12 mouse cellular contexts compared by ENCODE assay signal in genomic region chr4:154603663-154604441, GRCm38 (mm10). TPM values are rescaled to one million over a fixed set of nuclear protein-coding genes. Genes with fewer than 3 reads are reported as not detected.
DNase-seq lines count a peak whose midpoint lies in the region; ATAC-seq and TF ChIP-seq lines count a peak whose summit lies in the region.
"Had no signal": no experiment of that assay in that cellular context is flagged by ENCODE, and none has a peak within 500 bp of the region (broad histone marks: within the 10 kb centered on the region; RNA-seq: fewer than 3 reads in every experiment).

No protein-coding gene starts in this region.

- H3K36me3 ChIP-seq in heart, embryonic 14.5 days (ENCODE audit: control insufficient read depth, insufficient read depth, low read length): no peaks in the 10 kb centered on the region
- H3K36me3 ChIP-seq in heart, embryonic 12.5 days: peaks cover 5% of the 10 kb centered on the region; the same call in 1 of the 2 replicates
- no peaks in the 10 kb centered on the region for H3K36me3 ChIP-seq in forebrain, embryonic 14.5 days (ENCODE audit: control insufficient read depth, insufficient read depth, low read length)
- H3K36me3 ChIP-seq in liver, embryonic 14.5 days (replicated peaks; ENCODE audit: control insufficient read depth, insufficient read depth, low read depth): no peaks in the 10 kb centered on the region
- H3K36me3 ChIP-seq in neural tube, embryonic 13.5 days: no peaks in the 10 kb centered on the region
- H3K36me3 ChIP-seq: embryonic facial prominence, embryonic 15.5 days had no signal

- ATAC-seq in heart, embryonic 14.5 days (ENCODE audit: insufficient number of reproducible peaks, insufficient read depth, low FRiP score, low read depth): peak; percentile 60
- ATAC-seq in heart, embryonic 12.5 days (ENCODE audit: insufficient number of reproducible peaks, low FRiP score): no peak
- peak; percentile 50 for ATAC-seq in forebrain, embryonic 14.5 days
- peak; percentile 90 for ATAC-seq in liver, embryonic 14.5 days (ENCODE audit: insufficient read depth)
- peak; percentile 38 for ATAC-seq in neural tube, embryonic 13.5 days (ENCODE audit: low read depth)

- H3K4me2 ChIP-seq in heart, embryonic 14.5 days (ENCODE audit: low read length): no peak overlapping the region
- H3K4me2 ChIP-seq in heart, embryonic 12.5 days: no peak overlapping the region
- H3K4me2 ChIP-seq in forebrain, embryonic 14.5 days (ENCODE audit: low read length): 0 out of 2 replicates have a peak overlapping the region, but pooled peaks have one; percentile 6
- peak overlapping the region; percentile 19 for H3K4me2 ChIP-seq in liver, embryonic 14.5 days (ENCODE audit: low read depth)
- H3K4me2 ChIP-seq in neural tube, embryonic 13.5 days: no peak overlapping the region
- H3K4me2 ChIP-seq: embryonic facial prominence, embryonic 15.5 days had no signal

- TF ChIP-seq EP300 in liver, embryonic 14.5 days (IDR thresholded peaks at IDR 0.05; ENCODE audit: low read depth): peak; percentile 50; the same call in 1 of the 2 replicates

- no peak overlapping the region for H3K9ac ChIP-seq in heart, embryonic 14.5 days (ENCODE audit: low read length)
- no peak overlapping the region; the same call in 1 of the 2 replicates for H3K9ac ChIP-seq in heart, embryonic 12.5 days
- H3K9ac ChIP-seq in forebrain, embryonic 14.5 days (ENCODE audit: low read length): no peak overlapping the region
- no peak overlapping the region for H3K9ac ChIP-seq in liver, embryonic 14.5 days (replicated peaks)
- no peak overlapping the region for H3K9ac ChIP-seq in neural tube, embryonic 13.5 days
- H3K9ac ChIP-seq: embryonic facial prominence, embryonic 15.5 days had no signal

- peak; percentile 76 for DNase-seq in forebrain, embryonic 14.5 days (ENCODE audit: low spot score)
- peak; percentile 26 to 41 (median 32) for DNase-seq in liver, embryonic 14.5 days (ENCODE audit: low read depth in 3 of 3, low spot score in 3 of 3)
- DNase-seq in left cerebral cortex, adult 2 months (ENCODE audit: extremely low spot score in 1 of 2, low spot score in 2 of 2): no peak
- no peak for DNase-seq in thymus, postnatal 25 days
- DNase-seq in frontal cortex, postnatal 25 days (ENCODE audit: low spot score in 2 of 2): no peak
- DNase-seq: heart, adult 18-20 months; lung, postnatal 36 days; thymus, adult 2 months had no signal

- intact Hi-C loops in left cerebral cortex, adult 2 months (cut with DNase I): no loop called here

- no peak overlapping the region for H3K27ac ChIP-seq in heart, embryonic 14.5 days (replicated peaks in 1 of 2; ENCODE audit: control insufficient read depth in 1 of 2, insufficient read depth in 1 of 2, low read depth in 2 of 2, low read length in 2 of 2)
- no peak overlapping the region for H3K27ac ChIP-seq in heart, embryonic 12.5 days (ENCODE audit: poor library complexity, severe bottlenecking)
- peak overlapping the region; percentile 85 for H3K27ac ChIP-seq in forebrain, embryonic 14.5 days (ENCODE audit: low read depth, low read length)
- H3K27ac ChIP-seq in liver, embryonic 14.5 days: no peak overlapping the region
- peak overlapping the region; percentile 46; the same call in 1 of the 2 replicates for H3K27ac ChIP-seq in neural tube, embryonic 13.5 days (replicated peaks)
- no peak overlapping the region for H3K27ac ChIP-seq in left cerebral cortex, adult 2 months
- H3K27ac ChIP-seq: embryonic facial prominence, embryonic 15.5 days had no signal

- peaks cover 22 to 27% of the 10 kb centered on the region in 2 experiments for H3K4me1 ChIP-seq in heart, embryonic 14.5 days (ENCODE audit: control insufficient read depth in 2 of 2, insufficient read depth in 2 of 2, low read length in 2 of 2)
- H3K4me1 ChIP-seq in heart, embryonic 12.5 days (replicated peaks): peaks cover 28% of the 10 kb centered on the region
- H3K4me1 ChIP-seq in forebrain, embryonic 14.5 days (ENCODE audit: control insufficient read depth, insufficient read depth, low read length): peaks cover 55% of the 10 kb centered on the region
- H3K4me1 ChIP-seq in liver, embryonic 14.5 days (replicated peaks; ENCODE audit: control insufficient read depth in 2 of 2, insufficient read depth in 2 of 2, low read length in 1 of 2): peaks cover 10 to 15% of the 10 kb centered on the region in 2 experiments
- peaks cover 60% of the 10 kb centered on the region for H3K4me1 ChIP-seq in neural tube, embryonic 13.5 days (replicated peaks)

- 0 out of 2 replicates have a peak, but pooled peaks cover 7% of the 10 kb centered on the region for H3K9me3 ChIP-seq in heart, embryonic 14.5 days (ENCODE audit: control insufficient read depth, low read length)
- H3K9me3 ChIP-seq in heart, embryonic 12.5 days (replicated peaks): peaks cover 8% of the 10 kb centered on the region; the same call in 1 of the 2 replicates
- no peaks in the 10 kb centered on the region for H3K9me3 ChIP-seq in forebrain, embryonic 14.5 days (replicated peaks; ENCODE audit: control insufficient read depth, low read length)
- H3K9me3 ChIP-seq in liver, embryonic 14.5 days (ENCODE audit: control insufficient read depth, low read length): no peaks in the 10 kb centered on the region
- H3K9me3 ChIP-seq in neural tube, embryonic 13.5 days: no peaks in the 10 kb centered on the region
- H3K9me3 ChIP-seq: embryonic facial prominence, embryonic 15.5 days had no signal

- H3K4me3 ChIP-seq in heart, embryonic 14.5 days (ENCODE audit: control insufficient read depth in 1 of 2, insufficient read depth in 1 of 2, low read depth in 1 of 2, low read length in 2 of 2): no peak overlapping the region
- no peak overlapping the region for H3K4me3 ChIP-seq in heart, embryonic 12.5 days
- no peak overlapping the region for H3K4me3 ChIP-seq in forebrain, embryonic 14.5 days (ENCODE audit: low read depth, low read length)
- no peak overlapping the region for H3K4me3 ChIP-seq in liver, embryonic 14.5 days (ENCODE audit: insufficient read depth in 1 of 2, low read depth in 2 of 2, low read length in 2 of 2)
- H3K4me3 ChIP-seq in neural tube, embryonic 13.5 days: no peak overlapping the region
- H3K4me3 ChIP-seq in left cerebral cortex, adult 2 months: no peak overlapping the region
- H3K4me3 ChIP-seq: embryonic facial prominence, embryonic 15.5 days had no signal

- TF ChIP-seq CTCF in liver, embryonic 14.5 days (IDR thresholded peaks at IDR 0.05; ENCODE audit: low read depth): no peak
- no peak for TF ChIP-seq CTCF in left cerebral cortex, adult 2 months (IDR thresholded peaks at IDR 0.05)

- H3K27me3 ChIP-seq in heart, embryonic 14.5 days (ENCODE audit: control insufficient read depth, insufficient read depth, low read length): no peaks in the 10 kb centered on the region
- H3K27me3 ChIP-seq in heart, embryonic 12.5 days (replicated peaks): peaks cover 10% of the 10 kb centered on the region; the same call in 1 of the 2 replicates
- no peaks in the 10 kb centered on the region for H3K27me3 ChIP-seq in forebrain, embryonic 14.5 days (replicated peaks; ENCODE audit: control insufficient read depth, insufficient read depth, low read length)
- H3K27me3 ChIP-seq in liver, embryonic 14.5 days (ENCODE audit: control insufficient read depth, insufficient read depth, low read length): no peaks in the 10 kb centered on the region
- peaks cover 38% of the 10 kb centered on the region for H3K27me3 ChIP-seq in neural tube, embryonic 13.5 days

- WGBS in heart, embryonic 14.5 days: 31% methylated on average over 25 of the region's 25 CpGs
- 32% methylated on average over 25 of the region's 25 CpGs for WGBS in heart, embryonic 12.5 days
- 3% methylated on average over 25 of the region's 25 CpGs for WGBS in forebrain, embryonic 14.5 days
- WGBS in liver, embryonic 14.5 days (ENCODE audit: insufficient replicate concordance): 39% methylated on average over 25 of the region's 25 CpGs
- 17% methylated on average over 25 of the region's 25 CpGs for WGBS in neural tube, embryonic 13.5 days

RNA-seq across cellular contexts. Expression of gene Prdm16, which starts 32.8 kb away (rescaled TPM):
- polyA plus RNA-seq in heart, embryonic 14.5 days (2014; fragmentation: Nextera tagmentation; extraction: Ambion mirVana): 18.1 and 19.5 TPM in 2 replicates
- 21.8 and 23.0 TPM in 2 replicates for polyA plus RNA-seq in heart, embryonic 12.5 days (2016; fragmentation: Nextera tagmentation; extraction: Ambion mirVana)
- polyA plus RNA-seq in forebrain, embryonic 14.5 days (2014; fragmentation: Nextera tagmentation; extraction: Ambion mirVana): 20.6 and 25.0 TPM in 2 replicates
- polyA plus RNA-seq in liver, embryonic 14.5 days (2012; rRNA removed): 0.69 and 0.70 TPM in 2 replicates
- polyA plus RNA-seq in liver, embryonic 14.5 days (2014; fragmentation: Nextera tagmentation; extraction: Ambion mirVana): 0.86 and 1.6 TPM in 2 replicates
- polyA plus RNA-seq in neural tube, embryonic 13.5 days (2015; fragmentation: Nextera tagmentation; extraction: Ambion mirVana): 10.0 and 12.4 TPM in 2 replicates
- total RNA-seq in left cerebral cortex, adult 2 months (2021): 1 to 10 TPM; 8.2 to 9.6 TPM

Comparison
In these comparisons a context has a peak if more than half of its experiments do, and no peak if none do; other contexts are left out.
1. H3K27ac ChIP-seq: peak in forebrain, embryonic 14.5 days (single experiment) and neural tube, embryonic 13.5 days (single experiment); none in heart, embryonic 14.5 days (0 of 2), heart, embryonic 12.5 days (single experiment), liver, embryonic 14.5 days (single experiment) and left cerebral cortex, adult 2 months (single experiment).
2. H3K4me2 ChIP-seq: peak in forebrain, embryonic 14.5 days (single experiment) and liver, embryonic 14.5 days (single experiment); none in heart, embryonic 14.5 days (single experiment), heart, embryonic 12.5 days (single experiment) and neural tube, embryonic 13.5 days (single experiment).
3. DNase-seq: peak in forebrain, embryonic 14.5 days (single experiment) and liver, embryonic 14.5 days (3 of 3); none in left cerebral cortex, adult 2 months (0 of 2), thymus, postnatal 25 days (single experiment) and frontal cortex, postnatal 25 days (0 of 2).